ENCODE assay signal across 18 mouse cellular contexts in the genomic region with DNA sequence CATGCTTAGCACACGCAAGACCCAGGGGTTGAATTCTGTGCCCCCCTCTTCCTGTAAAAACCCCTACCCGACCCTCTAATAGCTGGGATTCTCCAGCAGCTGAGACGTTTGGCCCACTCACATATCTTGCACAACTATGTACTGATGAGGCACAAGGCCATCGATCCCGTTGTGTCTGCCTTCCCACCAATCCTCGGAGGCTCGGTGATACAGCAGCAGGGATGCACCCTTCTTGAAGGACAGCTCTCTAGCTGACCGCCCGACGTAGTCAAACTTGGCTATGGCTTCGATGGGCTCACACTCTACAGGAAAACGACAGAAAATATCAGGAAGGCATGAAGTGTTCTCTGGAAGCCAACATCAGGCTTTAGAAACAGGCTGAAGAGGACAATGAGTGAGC.
"Had no signal": no experiment of that assay in that cellular context is flagged by ENCODE, and none has a peak within 500 bp of the region (broad histone marks: within the 10 kb centered on the region; RNA-seq: fewer than 3 reads in every experiment).

No protein-coding gene starts in this region.

- H3K27ac ChIP-seq: midbrain, embryonic 10.5 days; midbrain, embryonic 13.5 days; midbrain, embryonic 15.5 days; neural tube, embryonic 13.5 days; neural tube, embryonic 15.5 days had no signal

- H3K4me1 ChIP-seq: neural tube, embryonic 15.5 days had no signal

- H3K4me3 ChIP-seq: midbrain, embryonic 10.5 days; midbrain, embryonic 13.5 days; midbrain, embryonic 15.5 days; myocyte; neural tube, embryonic 13.5 days; neural tube, embryonic 15.5 days had no signal

- H3K4me2 ChIP-seq: lung, embryonic 14.5 days; midbrain, embryonic 13.5 days; midbrain, embryonic 15.5 days; neural tube, embryonic 13.5 days; neural tube, embryonic 15.5 days had no signal

- H3K9me3 ChIP-seq: midbrain, embryonic 10.5 days; midbrain, embryonic 13.5 days; midbrain, embryonic 15.5 days; neural tube, embryonic 13.5 days; neural tube, embryonic 15.5 days had no signal

- H3K9ac ChIP-seq: lung, embryonic 14.5 days; midbrain, embryonic 13.5 days; midbrain, embryonic 15.5 days; neural tube, embryonic 13.5 days; neural tube, embryonic 15.5 days had no signal

- H3K27me3 ChIP-seq: midbrain, embryonic 13.5 days; midbrain, embryonic 15.5 days; neural tube, embryonic 13.5 days; neural tube, embryonic 15.5 days had no signal

- DNase-seq: lung, adult 18-20 months; lung, embryonic 14.5 days; lung, postnatal 10 days; lung, postnatal 4 days; retina, postnatal 1 day; right cerebral cortex, adult 18-20 months; right cerebral cortex, postnatal 25 days; right cerebral cortex, postnatal 4 days; spleen, adult 18-20 months; thymus, adult 18-20 months; thymus, postnatal 14 days; thymus, postnatal 36 days had no signal

- ATAC-seq: midbrain, embryonic 13.5 days; midbrain, embryonic 15.5 days had no signal
